ENCODE assay signal across 7 mouse cellular contexts in genomic region chr4:151483299-151483976, GRCm38 (mm10).
DNase-seq lines count a peak whose midpoint lies in the region; ATAC-seq and TF ChIP-seq lines count a peak whose summit lies in the region.

No protein-coding gene starts in this region.

- no peak overlapping the region for H3K27ac ChIP-seq in forebrain, postnatal 0 days (ENCODE audit: low read depth, low read length)
- H3K27ac ChIP-seq in midbrain, embryonic 15.5 days = 0 out of 2 replicates have a peak overlapping the region, but pooled peaks have one; percentile 1
- no peak overlapping the region for H3K27ac ChIP-seq in testis, adult 2 months (ENCODE audit: control insufficient read depth, insufficient read depth, low read depth, low read length)

- H3K9ac ChIP-seq in forebrain, postnatal 0 days = no peak overlapping the region
- no peak overlapping the region for H3K9ac ChIP-seq in midbrain, embryonic 15.5 days

- H3K27me3 ChIP-seq in forebrain, postnatal 0 days (ENCODE audit: insufficient read depth, low read length) = peaks cover 9% of the 10 kb centered on the region
- no peaks in the 10 kb centered on the region; the same call in 1 of the 2 replicates for H3K27me3 ChIP-seq in midbrain, embryonic 15.5 days (replicated peaks)
- H3K27me3 ChIP-seq in testis, adult 2 months (ENCODE audit: control insufficient read depth, insufficient read depth, low read length) = no peaks in the 10 kb centered on the region

- peak; percentile 8 for DNase-seq in adrenal gland, adult 8-10 months
- peak; percentile 82 for DNase-seq in cerebellum, adult 8-10 months
- peak; percentile 89 for DNase-seq in forebrain, postnatal 0 days
- peak; percentile 26 for DNase-seq in hindlimb bud, embryonic 11.5 days (ENCODE audit: extremely low spot score, low read depth, low spot score)
- peak; percentile 64 to 81 for DNase-seq in left cerebral cortex, postnatal 10 days (ENCODE audit: extremely low spot score in 1 of 2, low spot score in 2 of 2)

- WGBS in forebrain, postnatal 0 days = 2% methylated on average over 21 of the region's 21 CpGs
- WGBS in midbrain, embryonic 15.5 days = 6% methylated on average over 21 of the region's 21 CpGs

- no peaks in the 10 kb centered on the region for H3K36me3 ChIP-seq in forebrain, postnatal 0 days (ENCODE audit: insufficient read depth)
- no peaks in the 10 kb centered on the region for H3K36me3 ChIP-seq in midbrain, embryonic 15.5 days (replicated peaks)
- no peaks in the 10 kb centered on the region for H3K36me3 ChIP-seq in testis, adult 2 months (ENCODE audit: control insufficient read depth, insufficient read depth, low read length)

- peak; percentile 93 for TF ChIP-seq CTCF in forebrain, postnatal 0 days (IDR thresholded peaks at IDR 0.05; ENCODE audit: low read depth)
- TF ChIP-seq CTCF in testis, adult 2 months (IDR thresholded peaks at IDR 0.05; ENCODE audit: control insufficient read depth, insufficient read depth, insufficient replicate concordance, low read depth, low read length) = peak; percentile 88

- TF ChIP-seq POLR2A in testis, adult 2 months (IDR thresholded peaks at IDR 0.05; ENCODE audit: control insufficient read depth, low read depth, low read length) = no peak

- peak; percentile 91 for ATAC-seq in forebrain, postnatal 0 days
- ATAC-seq in midbrain, embryonic 15.5 days (replicated peaks) = peak; percentile 85

- intact Hi-C loops in left cerebral cortex, postnatal 10 days (cut with DNase I) = loop anchor here (2.0 kb wide), 1 partner anchor 369 kb away; no protein-coding TSS in a partner anchor

- no peaks in the 10 kb centered on the region for H3K4me1 ChIP-seq in forebrain, postnatal 0 days (ENCODE audit: insufficient read depth)
- H3K4me1 ChIP-seq in midbrain, embryonic 15.5 days = peaks cover 15% of the 10 kb centered on the region
- H3K4me1 ChIP-seq in testis, adult 2 months (ENCODE audit: control insufficient read depth, insufficient read depth, low read length) = no peaks in the 10 kb centered on the region; the same call in 1 of the 2 replicates

- peak overlapping the region; percentile 16 for H3K4me2 ChIP-seq in forebrain, postnatal 0 days (ENCODE audit: low read depth)
- H3K4me2 ChIP-seq in midbrain, embryonic 15.5 days = peak overlapping the region; percentile 27

- no peak overlapping the region for H3K4me3 ChIP-seq in forebrain, postnatal 0 days (ENCODE audit: low read depth, low read length)
- H3K4me3 ChIP-seq in midbrain, embryonic 15.5 days = no peak overlapping the region
- no peak overlapping the region for H3K4me3 ChIP-seq in testis, adult 2 months (ENCODE audit: control insufficient read depth, low read depth, low read length)

- no peaks in the 10 kb centered on the region for H3K9me3 ChIP-seq in forebrain, postnatal 0 days (ENCODE audit: low read length)
- H3K9me3 ChIP-seq in midbrain, embryonic 15.5 days = no peaks in the 10 kb centered on the region

Comparison
In these comparisons a context has a peak if more than half of its experiments do, and no peak if none do; other contexts are left out.
1. DNase-seq: peak in every context shown above with its lines; median percentile 89 in forebrain, postnatal 0 days; 82 in cerebellum, adult 8-10 months; 72 in left cerebral cortex, postnatal 10 days; 26 in hindlimb bud, embryonic 11.5 days; 8 in adrenal gland, adult 8-10 months.